Mouse (Mus musculus) heart, adult 2 months (tissue): ENCODE measurements at regions not wholly inside any gene's neighbourhood (a gene's known extent, or its start where the extent isn't known, plus 50 kb on each side); places are given as distances from the start of the nearest gene placed in this dataset.

Source experiments
- CTCF ChIP-seq: fragments of 200-600 bp; IDR thresholded peaks from 2 replicates; pipeline ENCODE4 v1.8.1; 2022; ENCODE audit warnings: antibody characterized with exemption, mild to moderate bottlenecking, moderate library complexity
- POLR2A ChIP-seq: fragments of 200-500 bp; IDR thresholded peaks from 2 replicates; pipeline ENCODE4 v1.6.1; 2011; ENCODE audit warnings: mild to moderate bottlenecking, low read depth, low read length, control low read depth; ENCODE audit not compliant: insufficient read depth

GRCm38 (mm10) chr1:185850590-185850989 is 266.5 kb downstream of the Lyplal1 start:
- TF ChIP-seq POLR2A (no peak), CTCF (no peak)
